Mouse (Mus musculus) activated CD4-positive, CD25-positive, alpha-beta regulatory T cell, adult 4 months (primary cell): ENCODE results near the gene Ift122. TPM values are rescaled to one million over a fixed set of nuclear protein-coding genes. Genes with fewer than 3 reads are reported as not detected.

Experiments used
- ATAC-seq: one replicate; pipeline ENCODE4 v1.8.0; 2017
- polyA plus RNA-seq, 2 experiments: library from polyadenylated mRNA; unstranded; fragments of 100-300 nt; shearing (Covaris generic); gene quantifications; one replicate each; pipeline ENCODE4 v1.2.1; 2017

Ift122 gene
- polyA plus RNA-seq, 2 experiments from 2014 or later: 2.3 to 2.7 TPM

- ATAC-seq: no peak
Measured at GRCm38 (mm10) chr6:115927292-115928242, 74.3 kb downstream of the Ift122 start.

GRCm38 (mm10) chr6:115930018-115930417 is 76.7 kb downstream of the Ift122 start:
- no peak for ATAC-seq

- ATAC-seq: no peak
Measured at GRCm38 (mm10) chr6:115931639-115932038, 78.4 kb downstream of the Ift122 start, which contains the start of gene Rho. TSS of gene Rho (plus strand) at chr6:115931748.

GRCm38 (mm10) chr6:115932391-115932790 is 79.1 kb downstream of the Ift122 start:
- no peak for ATAC-seq

- ATAC-seq: no peak
Measured at GRCm38 (mm10) chr6:115935544-115935943, 82.3 kb downstream of the Ift122 start.

GRCm38 (mm10) chr6:115938011-115938410 is 84.7 kb downstream of the Ift122 start:
- no peak for ATAC-seq

- no peak for ATAC-seq
Measured at GRCm38 (mm10) chr6:115938798-115939197, 85.5 kb downstream of the Ift122 start.

GRCm38 (mm10) chr6:115940603-115941002 is 87.3 kb downstream of the Ift122 start:
- ATAC-seq: no peak

GRCm38 (mm10) chr6:115941128-115941527 is 87.9 kb downstream of the Ift122 start:
- no peak for ATAC-seq

- no peak for ATAC-seq
Measured at GRCm38 (mm10) chr6:115943498-115944427, 90.5 kb downstream of the Ift122 start.

- ATAC-seq: no peak
Measured at GRCm38 (mm10) chr6:115944638-115945037, 91.4 kb downstream of the Ift122 start, which contains the start of gene H1foo. TSS of gene H1foo (plus strand) at chr6:115944938.

GRCm38 (mm10) chr6:115945633-115946032 is 92.4 kb downstream of the Ift122 start:
- ATAC-seq: peak; percentile 90

GRCm38 (mm10) chr6:115946389-115946788 is 93.1 kb downstream of the Ift122 start:
- peak; percentile 21 for ATAC-seq

GRCm38 (mm10) chr6:115954506-115955074 is 101.3 kb downstream of the Ift122 start:
- ATAC-seq: no peak

GRCm38 (mm10) chr6:115955169-115955568 is 101.9 kb downstream of the Ift122 start:
- no peak for ATAC-seq

- ATAC-seq: no peak
Measured at GRCm38 (mm10) chr6:115955664-115956063, 102.4 kb downstream of the Ift122 start.

- no peak for ATAC-seq
Measured at GRCm38 (mm10) chr6:115956418-115956921, 103.2 kb downstream of the Ift122 start.

- no peak for ATAC-seq
Measured at GRCm38 (mm10) chr6:115956922-115957601, 103.8 kb downstream of the Ift122 start.

GRCm38 (mm10) chr6:115957681-115958080 is 104.4 kb downstream of the Ift122 start:
- ATAC-seq: no peak

- no peak for ATAC-seq
Measured at GRCm38 (mm10) chr6:115958445-115958844, 105.2 kb downstream of the Ift122 start.

- no peak for ATAC-seq
Measured at GRCm38 (mm10) chr6:115959151-115959691, 106.0 kb downstream of the Ift122 start.
